Mouse (Mus musculus) cerebellum, adult 8-10 months (tissue): ENCODE results near the gene Amz1.
A peak's percentile ranks its signal among the peaks of the same experiment; 100 is the strongest.

ENCODE experiments used
- DNase-seq: peaks from one replicate; pipeline ENCODE4 v3.0.0; 2022

The Amz1 gene

GRCm38 (mm10) chr5:140768333-140768732, 44.4 kb downstream of the Amz1 start:
- DNase-seq = peak; percentile 51

GRCm38 (mm10) chr5:140771612-140772011, 47.7 kb downstream of the Amz1 start:
- DNase-seq = no peak

GRCm38 (mm10) chr5:140772158-140772557, 48.2 kb downstream of the Amz1 start:
- no peak for DNase-seq

GRCm38 (mm10) chr5:140775111-140775510, 51.2 kb downstream of the Amz1 start:
- no peak for DNase-seq

GRCm38 (mm10) chr5:140776968-140777367, 53.0 kb downstream of the Amz1 start:
- DNase-seq = no peak

GRCm38 (mm10) chr5:140781122-140781521, 57.2 kb downstream of the Amz1 start:
- no peak for DNase-seq

GRCm38 (mm10) chr5:140781886-140782572, 58.1 kb downstream of the Amz1 start:
- DNase-seq = no peak

GRCm38 (mm10) chr5:140783577-140783976, 59.6 kb downstream of the Amz1 start:
- DNase-seq = no peak

GRCm38 (mm10) chr5:140784288-140784687, 60.4 kb downstream of the Amz1 start:
- DNase-seq = no peak

- DNase-seq = no peak
Observed at GRCm38 (mm10) chr5:140785240-140785872, 61.4 kb downstream of the Amz1 start.

- no peak for DNase-seq
Observed at GRCm38 (mm10) chr5:140789561-140789960, 65.6 kb downstream of the Amz1 start.

- no peak for DNase-seq
Observed at GRCm38 (mm10) chr5:140790392-140790791, 66.5 kb downstream of the Amz1 start.

GRCm38 (mm10) chr5:140790937-140791877, 67.3 kb downstream of the Amz1 start:
- peak; percentile 40 for DNase-seq

GRCm38 (mm10) chr5:140792233-140792632, 68.3 kb downstream of the Amz1 start:
- no peak for DNase-seq

GRCm38 (mm10) chr5:140794753-140795152, 70.8 kb downstream of the Amz1 start:
- DNase-seq = no peak

GRCm38 (mm10) chr5:140795176-140795575, 71.2 kb downstream of the Amz1 start:
- no peak for DNase-seq

GRCm38 (mm10) chr5:140796051-140796450, 72.1 kb downstream of the Amz1 start:
- DNase-seq = no peak

- no peak for DNase-seq
Observed at GRCm38 (mm10) chr5:140798158-140798557, 74.2 kb downstream of the Amz1 start.

GRCm38 (mm10) chr5:140798775-140799174, 74.8 kb downstream of the Amz1 start:
- DNase-seq = no peak

GRCm38 (mm10) chr5:140799190-140799589, 75.3 kb downstream of the Amz1 start:
- no peak for DNase-seq

- DNase-seq = peak; percentile 14
Observed at GRCm38 (mm10) chr5:140800288-140800923, 76.5 kb downstream of the Amz1 start.

GRCm38 (mm10) chr5:140801782-140802181, 77.9 kb downstream of the Amz1 start:
- no peak for DNase-seq

- DNase-seq = no peak
Observed at GRCm38 (mm10) chr5:140806252-140806651, 82.3 kb downstream of the Amz1 start.
